ENCODE assay signal across 14 mouse cellular contexts in the genomic region with DNA sequence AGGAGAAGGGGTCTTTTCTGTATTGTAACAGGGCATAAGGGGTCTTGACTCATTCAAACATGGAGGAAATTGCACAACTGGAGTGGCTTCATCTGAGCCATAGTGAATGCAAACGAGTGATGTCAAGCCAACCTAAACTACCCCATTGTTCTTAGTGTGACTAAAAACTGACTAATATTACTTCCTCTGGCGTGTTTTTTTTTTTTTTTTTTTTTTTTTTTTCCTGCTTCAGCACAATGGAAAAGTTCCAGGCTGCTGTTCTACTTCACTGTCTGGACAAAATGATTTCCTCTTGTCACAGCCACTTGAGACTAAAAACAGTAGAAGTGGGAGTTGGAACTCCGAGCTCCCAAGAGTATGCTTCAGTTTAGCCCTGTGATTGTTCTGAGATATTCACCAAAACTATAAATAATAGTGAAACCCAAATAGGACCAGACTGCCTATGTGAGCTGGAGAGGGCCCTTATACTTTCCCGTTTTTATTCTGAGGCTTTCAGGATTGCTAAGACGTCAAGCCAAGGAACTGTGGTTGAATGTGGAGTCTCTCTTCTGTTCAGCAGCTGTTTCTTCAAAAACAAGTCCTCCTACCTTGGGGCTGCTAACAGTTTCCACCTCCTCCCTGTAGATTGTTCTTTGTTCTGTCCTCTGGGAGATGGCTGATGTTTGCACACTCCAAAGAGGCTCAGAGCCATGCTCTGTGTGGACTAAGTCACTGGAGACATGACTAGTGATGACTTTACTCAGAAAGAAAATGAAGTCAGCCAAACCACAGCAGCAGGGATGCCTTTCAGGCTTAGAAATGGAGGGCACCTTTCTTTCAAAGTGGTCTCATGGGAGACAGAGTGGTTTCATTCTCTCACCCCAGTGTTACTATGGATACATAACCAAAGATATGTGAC.
A peak's percentile ranks its signal among the peaks of the same experiment; 100 is the strongest.
DNase-seq lines count a peak whose midpoint lies in the region; ATAC-seq and TF ChIP-seq lines count a peak whose summit lies in the region.
"Had no signal": no experiment of that assay in that cellular context is flagged by ENCODE, and none has a peak within 500 bp of the region (broad histone marks: within the 10 kb centered on the region; RNA-seq: fewer than 3 reads in every experiment).

No protein-coding gene starts in this region.

- H3K79me2 ChIP-seq in liver, adult 2 months (ENCODE audit: control insufficient read depth, insufficient read depth, low read length) = no peaks in the 10 kb centered on the region
- no peaks in the 10 kb centered on the region for H3K79me2 ChIP-seq in myocyte (ENCODE audit: control insufficient read depth, insufficient read depth)

- no peak for ATAC-seq in heart, embryonic 13.5 days (ENCODE audit: extremely low read depth, insufficient number of reproducible peaks, low FRiP score, low TSS enrichment)

- WGBS in liver, adult 2 months = 68% methylated on average over 5 of the region's 5 CpGs
- 39% methylated on average over 5 of the region's 5 CpGs for WGBS in heart, embryonic 13.5 days

- no peak for TF ChIP-seq POLR2A in liver, adult 2 months (IDR thresholded peaks at IDR 0.05; ENCODE audit: extremely low read depth, insufficient read depth, low read length)
- TF ChIP-seq POLR2A in myocyte (IDR thresholded peaks at IDR 0.05; ENCODE audit: insufficient read length, low read depth) = no peak

- H3K27ac ChIP-seq in liver, adult 2 months (replicated peaks; ENCODE audit: insufficient read depth, low read depth, low read length) = no peak overlapping the region
- H3K27ac ChIP-seq in heart, embryonic 13.5 days (replicated peaks) = peak overlapping the region; percentile 56
- H3K27ac ChIP-seq: hindbrain, embryonic 13.5 days; limb, embryonic 13.5 days; stomach, embryonic 15.5 days had no signal

- intact Hi-C loops in left cerebral cortex, postnatal 14 days (cut with DNase I) = no loop called here

- H3K36me3 ChIP-seq in liver, adult 2 months (ENCODE audit: control insufficient read depth, insufficient read depth, low read length) = no peaks in the 10 kb centered on the region
- H3K36me3 ChIP-seq in heart, embryonic 13.5 days = no peaks in the 10 kb centered on the region
- no peaks in the 10 kb centered on the region for H3K36me3 ChIP-seq in myocyte (ENCODE audit: control insufficient read depth, insufficient read depth)
- H3K36me3 ChIP-seq: G1E; hindbrain, embryonic 13.5 days; limb, embryonic 13.5 days; stomach, embryonic 15.5 days had no signal

- DNase-seq in liver, adult 2 months (ENCODE audit: extremely low read depth, low read depth, low spot score) = peak; percentile 28
- no peak for DNase-seq in liver
- DNase-seq in brain, adult 2 months (ENCODE audit: low read depth, low spot score) = peak; percentile 26
- no peak for DNase-seq in adrenal gland, postnatal 36 days
- DNase-seq in left cerebral cortex, postnatal 14 days (ENCODE audit: low spot score in 2 of 2) = no peak
- DNase-seq: cerebellum, adult 11-12 months; right cerebral cortex, postnatal 14 days had no signal

- no peaks in the 10 kb centered on the region for H3K9me3 ChIP-seq in heart, embryonic 13.5 days
- H3K9me3 ChIP-seq: hindbrain, embryonic 13.5 days; limb, embryonic 13.5 days; stomach, embryonic 15.5 days had no signal

- H3K4me2 ChIP-seq in heart, embryonic 13.5 days = no peak overlapping the region
- H3K4me2 ChIP-seq in myocyte (ENCODE audit: low read depth) = peak overlapping the region; percentile 63
- H3K4me2 ChIP-seq: hindbrain, embryonic 13.5 days; limb, embryonic 13.5 days; midbrain, embryonic 11.5 days; stomach, embryonic 15.5 days had no signal

- H3K4me3 ChIP-seq in liver, adult 2 months (ENCODE audit: insufficient read depth, low read depth, low read length) = no peak overlapping the region
- no peak overlapping the region for H3K4me3 ChIP-seq in heart, embryonic 13.5 days
- H3K4me3 ChIP-seq in myocyte = no peak overlapping the region
- H3K4me3 ChIP-seq: hindbrain, embryonic 13.5 days; limb, embryonic 13.5 days; stomach, embryonic 15.5 days had no signal

- no peak overlapping the region for H3ac ChIP-seq in myocyte (ENCODE audit: control insufficient read depth, insufficient read length)

- TF ChIP-seq CTCF in liver, adult 2 months (IDR thresholded peaks at IDR 0.05; ENCODE audit: low read depth, low read length) = no peak

- no peak overlapping the region for H3K9ac ChIP-seq in liver, adult 2 months (ENCODE audit: low read depth, low read length)
- H3K9ac ChIP-seq in heart, embryonic 13.5 days = no peak overlapping the region
- H3K9ac ChIP-seq: hindbrain, embryonic 13.5 days; limb, embryonic 13.5 days; stomach, embryonic 15.5 days had no signal

- no peaks in the 10 kb centered on the region; the same call in 1 of the 2 replicates for H3K4me1 ChIP-seq in liver, adult 2 months (ENCODE audit: control insufficient read depth, insufficient read depth, low read length)
- peaks cover 18% of the 10 kb centered on the region for H3K4me1 ChIP-seq in heart, embryonic 13.5 days
- H3K4me1 ChIP-seq: limb, embryonic 13.5 days; stomach, embryonic 15.5 days had no signal

- no peaks in the 10 kb centered on the region for H3K27me3 ChIP-seq in liver, adult 2 months (ENCODE audit: control insufficient read depth, insufficient read depth, low read length)
- H3K27me3 ChIP-seq in heart, embryonic 13.5 days (replicated peaks) = peaks cover 8% of the 10 kb centered on the region; the same call in 1 of the 2 replicates
- H3K27me3 ChIP-seq in myocyte (ENCODE audit: control insufficient read depth, insufficient read depth, insufficient read length) = no peaks in the 10 kb centered on the region
- H3K27me3 ChIP-seq: limb, embryonic 13.5 days; stomach, embryonic 15.5 days had no signal

TF ChIP-seq in myocyte, 11 proteins besides CTCF, POLR2A, EP300 and RAD21:
- TF ChIP-seq CEBPB (IDR thresholded peaks at IDR 0.05; ENCODE audit: insufficient read depth, poor library complexity, severe bottlenecking) (peak; percentile 89), MYOG (IDR thresholded peaks at IDR 0.05; ENCODE audit: control insufficient read depth in 1 of 3, insufficient read depth in 1 of 3, insufficient read length in 2 of 3, low read depth in 2 of 3) (no peak), E2F4 (IDR thresholded peaks at IDR 0.05; ENCODE audit: insufficient read depth) (no peak)
TF ChIP-seq in myocyte: peak in this region for 1.

Comparison
In these comparisons a context has a peak if more than half of its experiments do, and no peak if none do; other contexts are left out.
1. DNase-seq: peak in liver, adult 2 months (single experiment) and brain, adult 2 months (single experiment); none in liver (single experiment), adrenal gland, postnatal 36 days (0 of 2) and left cerebral cortex, postnatal 14 days (0 of 2).